Mouse (Mus musculus): ENCODE data around the gene Rai1.

DNA sequence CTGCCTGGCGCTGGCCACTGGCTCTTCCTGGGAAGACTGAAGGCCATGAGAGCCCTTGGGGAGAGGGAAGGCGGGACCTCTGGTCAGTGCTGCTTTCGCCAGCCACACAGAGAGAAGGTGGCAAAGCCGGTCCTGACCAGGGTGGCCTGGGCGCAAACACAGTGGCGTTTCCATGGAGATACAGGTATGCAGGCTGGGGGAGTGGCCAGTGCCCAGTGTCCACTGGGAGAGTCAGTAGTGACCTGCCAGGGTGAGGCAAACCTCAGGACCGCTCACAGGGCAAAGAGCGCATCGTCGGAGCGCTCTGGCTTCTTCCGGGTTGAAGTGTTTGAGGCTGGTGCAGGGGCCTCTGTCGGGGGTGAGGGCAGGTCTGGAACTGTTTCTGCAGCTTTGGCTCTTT lies 125.0 kb downstream of the Rai1 start:
- TF ChIP-seq ETS1 (conservative IDR thresholded peaks at IDR 0.05; ENCODE audit: low read depth, low read length) (no peak), EP300 (IDR thresholded peaks at IDR 0.05; ENCODE audit: low read length) (no peak), USF2 (conservative IDR thresholded peaks at IDR 0.05; ENCODE audit: low read depth, low read length) (no peak), TBP (conservative IDR thresholded peaks at IDR 0.05; ENCODE audit: low read depth, low read length) (no peak)

Data from CH12.LX (cell line).